Mouse (Mus musculus) lung, embryonic 16.5 days (tissue): ENCODE measurements around the gene Tnni1. TPM values are rescaled to one million over a fixed set of nuclear protein-coding genes. Genes with fewer than 3 reads are reported as not detected.

Experiments used
- ATAC-seq: fragments of 200-750 bp; cut with Nextera tagmentation; 2 replicates; pipeline ENCODE4 v1.8.0; 2017; ENCODE audit warnings: low read depth, mild to moderate bottlenecking, moderate library complexity
- H3K27ac ChIP-seq: fragments of 300-500 bp; sonication (generic); 2 replicates; pipeline ENCODE4 v1.5.1; 2014; ENCODE audit warnings: mild to moderate bottlenecking, control low read depth, low read length
- H3K27me3 ChIP-seq: fragments of 300-500 bp; sonication (generic); 2 replicates; pipeline ENCODE4 v1.6.1; 2014; ENCODE audit warnings: low read depth, low read length, mixed read lengths; ENCODE audit not compliant: control insufficient read depth, insufficient read depth
- H3K36me3 ChIP-seq: fragments of 300-500 bp; sonication (generic); 2 replicates; pipeline ENCODE4 v1.6.1; 2014; ENCODE audit warnings: low read length; ENCODE audit not compliant: control insufficient read depth, insufficient read depth
- H3K4me1 ChIP-seq: fragments of 300-500 bp; sonication (generic); replicated peaks from 2 replicates; pipeline ENCODE4 v1.6.1; 2014; ENCODE audit warnings: low read length, mixed read lengths; ENCODE audit not compliant: control insufficient read depth, insufficient read depth
- H3K4me2 ChIP-seq: fragments of 300-500 bp; sonication (generic); 2 replicates; pipeline ENCODE4 v1.6.1; 2014; ENCODE audit warnings: low read depth, low read length, control low read depth
- H3K4me3 ChIP-seq: fragments of 300-500 bp; sonication (generic); 2 replicates; pipeline ENCODE4 v1.5.1; 2014; ENCODE audit warnings: mild to moderate bottlenecking, low read length, control low read depth
- H3K9ac ChIP-seq: fragments of 300-500 bp; sonication (generic); 2 replicates; pipeline ENCODE4 v1.6.1; 2014; ENCODE audit warnings: low read length, control low read depth
- H3K9me3 ChIP-seq: fragments of 300-500 bp; sonication (generic); 2 replicates; pipeline ENCODE4 v1.6.1; 2016; ENCODE audit warnings: low read length; ENCODE audit not compliant: control insufficient read depth
- WGBS: fragments of 180-500 bp; shearing (Covaris S2); extraction: QIAGEN DNeasy Blood & Tissue Kit; methylation state at CpG from one replicate; pipeline ENCODE4 v1.1.7; 2014; 5-methylcytosine and 5-hydroxymethylcytosine counted together
- polyA plus RNA-seq: library from polyadenylated mRNA; unstranded; fragments of >200 nt; fragmentation: Nextera tagmentation; extraction: Ambion mirVana; gene quantifications from 2 replicates; pipeline ENCODE4 v1.2.1, GENCODE M21; 2015

The Tnni1 gene
- polyA plus RNA-seq, 1 experiment from 2014 or later = 105 TPM

DNA sequence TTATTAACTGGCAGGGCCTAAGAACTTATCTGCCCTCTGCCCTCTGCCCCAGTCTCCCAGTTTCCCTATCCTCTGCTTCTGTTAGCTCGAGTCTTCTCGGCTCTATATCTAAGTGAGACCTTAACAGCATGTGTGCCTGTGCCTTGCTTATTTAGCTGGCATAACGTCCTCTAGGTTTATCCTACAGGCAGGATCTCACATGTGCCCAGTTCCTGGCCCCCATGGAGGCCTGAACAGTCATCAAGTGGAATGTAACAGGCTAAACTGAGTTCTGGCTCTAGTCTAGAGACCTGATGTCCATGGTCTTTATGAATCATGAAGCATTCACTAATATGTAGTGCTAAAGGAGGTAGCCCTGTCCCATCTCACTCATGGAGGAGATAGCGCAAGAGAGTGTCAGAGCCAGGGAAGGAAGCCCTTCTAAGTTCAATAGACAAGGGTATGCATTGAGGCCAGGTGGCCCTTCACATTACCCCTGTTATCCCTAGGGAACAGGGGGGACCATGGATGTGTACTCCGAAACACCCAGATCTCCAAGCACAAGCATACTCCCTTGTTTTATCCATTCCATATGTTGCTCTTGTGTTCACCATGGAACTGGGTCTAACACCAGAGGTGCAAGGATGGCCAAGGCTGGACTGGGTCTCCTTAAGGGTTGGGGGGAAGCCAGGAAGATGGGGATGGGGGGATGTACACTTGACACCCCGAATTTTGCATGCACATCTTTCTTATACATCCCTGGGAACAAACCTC lies 75.5 kb downstream of the Tnni1 start:
- Histone ChIP-seq H3K4me3 (no peak overlapping the region), H3K4me1 (no peaks in the 10 kb centered on the region; the same call in none of the 2 replicates), H3K4me2 (no peak overlapping the region), H3K9me3 (no peaks in the 10 kb centered on the region), H3K27me3 (no peaks in the 10 kb centered on the region), H3K9ac (no peak overlapping the region), H3K36me3 (no peaks in the 10 kb centered on the region), H3K27ac (no peak overlapping the region)
- no peak for ATAC-seq
- 84% methylated on average over 6 of the region's 6 CpGs for WGBS

DNA sequence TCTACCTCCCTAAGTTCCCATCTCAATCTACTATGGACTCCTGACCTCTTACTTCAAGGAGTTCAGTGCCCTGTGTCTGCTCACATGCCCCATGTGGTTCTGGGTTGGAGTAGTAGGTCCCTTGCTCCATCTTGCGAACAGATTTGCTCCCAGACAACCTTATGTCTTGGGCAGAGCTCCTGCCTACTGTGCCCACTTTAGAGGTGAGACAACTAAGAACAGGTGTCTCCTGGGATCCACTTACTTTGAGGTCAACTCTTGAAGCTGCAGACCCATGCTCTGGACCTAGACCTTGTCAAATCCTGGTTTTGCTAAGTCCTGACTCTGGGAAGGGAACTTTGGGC lies 76.1 kb downstream of the Tnni1 start:
- H3K4me2 ChIP-seq = no peak overlapping the region
- ATAC-seq = no peak
- H3K9me3 ChIP-seq = no peaks in the 10 kb centered on the region
- WGBS = 100% methylated on average over 1 of the region's 1 CpGs
- H3K4me3 ChIP-seq = no peak overlapping the region
- H3K9ac ChIP-seq = no peak overlapping the region
- no peaks in the 10 kb centered on the region; the same call in none of the 2 replicates for H3K4me1 ChIP-seq
- H3K27ac ChIP-seq = no peak overlapping the region
- no peaks in the 10 kb centered on the region for H3K36me3 ChIP-seq
- H3K27me3 ChIP-seq = no peaks in the 10 kb centered on the region

DNA sequence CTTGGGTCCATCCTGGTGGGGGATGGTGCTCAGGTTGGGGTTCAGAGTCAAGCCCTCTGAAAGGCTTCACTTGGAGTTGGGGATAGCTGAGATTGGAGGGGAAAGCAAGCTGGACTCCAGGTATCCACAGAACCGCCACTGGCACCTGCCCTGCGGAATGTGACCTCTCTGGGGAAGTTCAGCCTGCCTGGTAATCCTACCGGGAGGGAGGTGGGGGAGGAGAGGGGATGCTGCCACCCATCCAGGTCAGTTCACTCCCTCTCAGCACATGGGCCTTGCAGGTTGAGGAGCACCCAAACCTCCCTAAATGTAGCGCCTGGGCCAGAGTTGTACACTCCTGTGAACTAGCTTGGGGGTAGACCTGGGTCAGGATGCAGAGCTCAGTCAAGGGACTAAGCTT lies 76.8 kb downstream of the Tnni1 start:
- no peaks in the 10 kb centered on the region; the same call in none of the 2 replicates for H3K4me1 ChIP-seq
- no peaks in the 10 kb centered on the region for H3K36me3 ChIP-seq
- no peaks in the 10 kb centered on the region for H3K27me3 ChIP-seq
- no peak overlapping the region for H3K4me2 ChIP-seq
- WGBS = 51% methylated on average over 4 of the region's 4 CpGs
- ATAC-seq = no peak
- no peak overlapping the region for H3K9ac ChIP-seq
- no peak overlapping the region for H3K4me3 ChIP-seq
- no peaks in the 10 kb centered on the region for H3K9me3 ChIP-seq
- no peak overlapping the region for H3K27ac ChIP-seq

DNA sequence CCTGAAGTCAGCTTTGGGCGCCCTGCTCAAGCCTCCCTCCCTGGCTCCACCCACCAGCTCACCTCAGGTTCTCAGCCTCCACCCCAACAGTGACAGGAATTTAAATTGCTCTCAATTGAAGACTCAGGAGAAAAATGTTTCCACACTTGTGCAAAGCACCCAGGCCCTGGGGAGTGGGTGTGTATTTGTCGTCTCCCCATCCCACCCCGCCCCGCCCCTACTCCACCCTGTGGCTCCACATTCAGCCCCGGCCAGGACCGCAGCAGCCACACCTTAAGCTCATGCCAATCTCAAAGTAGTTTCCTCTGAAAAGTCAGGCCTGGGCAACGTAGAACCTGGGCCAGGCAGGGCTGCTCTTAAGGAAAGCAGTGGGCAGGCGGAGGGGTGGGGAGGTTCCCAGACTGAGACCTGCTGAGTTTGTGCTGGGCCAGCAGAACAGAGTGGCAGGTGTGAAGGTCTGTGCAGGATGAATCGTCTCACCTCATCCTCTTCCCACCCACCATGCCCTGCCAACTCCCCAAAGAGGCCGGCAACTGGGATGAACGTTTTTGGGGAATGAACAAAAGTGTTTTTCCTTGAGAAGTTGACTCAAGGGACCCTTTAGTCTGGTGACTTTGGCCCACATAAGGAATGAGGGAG lies 78.0 kb downstream of the Tnni1 start:
- WGBS = 47% methylated on average over 11 of the region's 11 CpGs
- H3K4me1 ChIP-seq = no peaks in the 10 kb centered on the region; the same call in 1 of the 2 replicates
- H3K4me3 ChIP-seq = no peak overlapping the region
- H3K27ac ChIP-seq = peak overlapping the region; percentile 42; the same call in 1 of the 2 replicates
- H3K36me3 ChIP-seq = no peaks in the 10 kb centered on the region
- peak; percentile 84 for ATAC-seq
- no peaks in the 10 kb centered on the region for H3K9me3 ChIP-seq
- no peaks in the 10 kb centered on the region for H3K27me3 ChIP-seq
- no peak overlapping the region for H3K4me2 ChIP-seq
- H3K9ac ChIP-seq = no peak overlapping the region

DNA sequence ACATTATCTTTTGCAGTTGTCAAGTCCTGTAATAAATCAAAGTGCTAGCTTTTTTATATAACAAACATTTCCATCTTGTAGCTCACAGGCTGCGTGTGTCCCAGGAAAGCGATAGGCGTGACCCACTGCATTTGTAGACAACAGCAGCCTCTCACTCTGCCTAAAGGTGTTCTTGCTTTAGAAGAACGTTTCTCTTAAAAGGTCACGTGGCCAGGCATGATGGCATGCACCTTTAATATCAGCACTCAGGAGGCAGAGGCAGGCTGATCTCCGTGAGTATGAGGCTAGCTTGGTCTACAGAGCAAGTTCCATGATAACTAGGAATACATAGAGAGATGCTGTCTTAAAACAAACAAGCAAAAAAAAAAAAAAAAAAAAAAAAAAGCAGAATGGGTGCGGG lies 79.3 kb downstream of the Tnni1 start:
- no peak for ATAC-seq
- no peaks in the 10 kb centered on the region for H3K27me3 ChIP-seq
- no peak overlapping the region for H3K9ac ChIP-seq
- H3K27ac ChIP-seq = no peak overlapping the region
- H3K4me2 ChIP-seq = no peak overlapping the region
- H3K36me3 ChIP-seq = no peaks in the 10 kb centered on the region
- WGBS = 89% methylated on average over 7 of the region's 7 CpGs
- H3K4me1 ChIP-seq = no peaks in the 10 kb centered on the region; the same call in 1 of the 2 replicates
- H3K9me3 ChIP-seq = no peaks in the 10 kb centered on the region
- H3K4me3 ChIP-seq = no peak overlapping the region

Other genes starting within 250 kb of the Tnni1 start
- 10.8 and 11.5 TPM in 2 replicates for gene Nav1, start 172.1 kb upstream of the Tnni1 start, polyA plus RNA-seq
- 268 and 290 TPM in 2 replicates for gene Csrp1, start 59.4 kb upstream of the Tnni1 start, polyA plus RNA-seq
- 62.8 and 63.2 TPM in 2 replicates for gene Phlda3, start 13.3 kb upstream of the Tnni1 start, polyA plus RNA-seq
- 14.1 and 16.2 TPM in 2 replicates for gene Lad1, start 39.2 kb downstream of the Tnni1 start, polyA plus RNA-seq
- gene Tnnt2, start 56.9 kb downstream of the Tnni1 start, polyA plus RNA-seq = 130 and 158 TPM in 2 replicates
- 0.57 and 1.0 TPM in 2 replicates for gene Pkp1, start 139.8 kb downstream of the Tnni1 start, polyA plus RNA-seq
- gene Igfn1, start 226.9 kb downstream of the Tnni1 start, polyA plus RNA-seq = not detected in 2 replicates
- 163 and 171 TPM in 2 replicates for gene Tmem9, start 228.7 kb downstream of the Tnni1 start, polyA plus RNA-seq